Mouse (Mus musculus) liver, adult 2 months (tissue): ENCODE results near the gene Gdf11.

Experiments used
- CTCF ChIP-seq: fragments of 200-500 bp; IDR thresholded peaks from 2 replicates; pipeline ENCODE4 v1.5.1; 2011; ENCODE audit warnings: low read depth, low read length, control low read depth
- POLR2A ChIP-seq: fragments of 200-500 bp; IDR thresholded peaks from 2 replicates; pipeline ENCODE4 v1.6.1; 2011; ENCODE audit warnings: low read length, control low read depth; ENCODE audit not compliant: insufficient read depth; ENCODE audit errors: extremely low read depth

DNA sequence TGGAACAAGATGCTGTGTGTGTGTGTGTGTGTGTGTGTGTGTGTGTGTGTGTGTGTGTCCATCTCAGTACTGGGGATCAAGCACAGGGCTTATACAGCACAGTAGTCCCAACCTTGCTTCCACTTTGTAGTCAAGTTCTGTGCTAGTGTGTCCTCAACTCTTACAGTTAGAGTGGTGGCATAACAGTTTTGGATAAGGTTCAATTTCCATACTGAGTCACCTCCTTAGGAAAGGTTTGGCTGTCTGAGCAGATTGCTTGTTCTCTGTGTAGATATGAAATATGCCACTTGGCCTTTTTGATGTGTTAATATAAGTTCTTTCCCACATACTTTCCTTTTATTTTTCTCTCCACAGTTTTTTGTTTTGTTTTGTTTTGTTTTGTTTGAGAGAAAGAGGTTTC lies 13.2 kb downstream of the Gdf11 start:
- TF ChIP-seq CTCF = no peak
- no peak for TF ChIP-seq POLR2A
